Mouse (Mus musculus) CH12.LX (cell line): ENCODE measurements around the gene Slc39a10. TPM values are rescaled to one million over a fixed set of nuclear protein-coding genes. Genes with fewer than 3 reads are reported as not detected.

Experiments used
- DNase-seq: peaks from one replicate; pipeline ENCODE4 v3.0.0-alpha.2; 2013; ENCODE audit errors: extremely low read depth
- H3K27ac ChIP-seq: 2 replicates; pipeline ENCODE4 v1.5.1; 2012; ENCODE audit warnings: low read depth, mild to moderate bottlenecking, control low read depth, moderate library complexity; ENCODE audit not compliant: insufficient read depth
- H3K27me3 ChIP-seq: replicated peaks from 2 replicates; pipeline ENCODE3; 2012; ENCODE audit warnings: inconsistent platforms
- H3K36me3 ChIP-seq, 2 experiments: replicated peaks in 1 of 2; 2 replicates each; pipeline versions ENCODE3 to v1.6.1; 2012; ENCODE audit warnings: inconsistent platforms in 1 of 2, low read length in 1 of 2, mild to moderate bottlenecking in 1 of 2, mixed read lengths in 1 of 2, moderate library complexity in 1 of 2; ENCODE audit not compliant: control insufficient read depth in 1 of 2, insufficient read depth in 1 of 2
- H3K4me1 ChIP-seq, 2 experiments: 2 replicates each; pipeline ENCODE4 v1.6.1; 2012; ENCODE audit warnings: inconsistent platforms in 1 of 2, moderate library complexity in 1 of 2; ENCODE audit not compliant: insufficient read depth in 2 of 2, control insufficient read depth in 1 of 2
- H3K4me2 ChIP-seq: 2 replicates; pipeline ENCODE4 v1.6.1; 2012; ENCODE audit warnings: low read depth, mild to moderate bottlenecking, control low read depth; ENCODE audit not compliant: poor library complexity, insufficient read depth, severe bottlenecking
- H3K4me3 ChIP-seq, 3 experiments: fragments of 150-350 bp in 1 of 3; sonication (generic) in 1 of 3; replicated peaks in 1 of 3; 2 replicates each; pipeline versions ENCODE3 to v1.5.1; 2011 to 2012; ENCODE audit warnings: low read depth in 2 of 3, low read length in 2 of 3, mild to moderate bottlenecking in 2 of 3, moderate library complexity in 2 of 3, control low read depth in 1 of 3, improper control_type of control experiment in 1 of 3, inconsistent platforms in 1 of 3, mixed read lengths in 1 of 3; ENCODE audit not compliant: poor library complexity in 1 of 3
- H3K79me2 ChIP-seq: replicated peaks from 2 replicates; pipeline ENCODE4 v1.6.1; 2012; ENCODE audit warnings: mild to moderate bottlenecking, moderate library complexity; ENCODE audit not compliant: control insufficient read depth, poor library complexity, insufficient read depth, severe bottlenecking; ENCODE audit errors: extremely low read depth
- H3K9ac ChIP-seq: 2 replicates; pipeline ENCODE4 v1.6.1; 2012; ENCODE audit warnings: low read depth, mild to moderate bottlenecking, control low read depth, moderate library complexity; ENCODE audit not compliant: insufficient read depth
- H3K9me3 ChIP-seq: replicated peaks from 2 replicates; pipeline ENCODE3; 2012; ENCODE audit warnings: low read length, inconsistent platforms, mixed read lengths
- CHD1 ChIP-seq: IDR thresholded peaks from 2 replicates; pipeline ENCODE4 v1.6.1; 2012; ENCODE audit warnings: low read depth, low read length, improper control_type of control experiment, inconsistent platforms
- ELF1 ChIP-seq: IDR thresholded peaks from 2 replicates; pipeline ENCODE4 v1.6.1; 2014; ENCODE audit warnings: low read depth, mild to moderate bottlenecking, inconsistent platforms, low read length, improper control_type of control experiment
- JUN ChIP-seq: IDR thresholded peaks from 2 replicates; pipeline ENCODE4 v1.6.1; 2011; ENCODE audit warnings: low read depth, mild to moderate bottlenecking, low read length, improper control_type of control experiment, moderate library complexity; ENCODE audit not compliant: insufficient read depth
- JUND ChIP-seq: conservative IDR thresholded peaks from 2 replicates; pipeline ENCODE4 v1.6.1; 2011; ENCODE audit warnings: low read depth, low read length, improper control_type of control experiment
- MAFK ChIP-seq: IDR thresholded peaks from 2 replicates; pipeline ENCODE4 v1.6.1; 2011; ENCODE audit warnings: low read length, improper control_type of control experiment; ENCODE audit not compliant: insufficient replicate concordance
- MEF2A ChIP-seq: IDR thresholded peaks from 2 replicates; pipeline ENCODE4 v1.6.1; 2014; ENCODE audit warnings: low read depth, mild to moderate bottlenecking, inconsistent platforms, low read length, improper control_type of control experiment, borderline replicate concordance
- NELFE ChIP-seq: IDR thresholded peaks from 2 replicates; pipeline ENCODE4 v1.6.1; 2011; ENCODE audit warnings: low read depth, low read length, improper control_type of control experiment
- POLR2A ChIP-seq: IDR thresholded peaks from 2 replicates; pipeline ENCODE4 v1.6.1; 2011; ENCODE audit warnings: low read depth, mild to moderate bottlenecking, improper control_type of control experiment, low read length
- POLR2AphosphoS2 ChIP-seq: IDR thresholded peaks from 2 replicates; pipeline ENCODE4 v1.6.1; 2011; ENCODE audit warnings: low read depth, low read length, improper control_type of control experiment
- RCOR1 ChIP-seq: conservative IDR thresholded peaks from 2 replicates; pipeline ENCODE4 v1.6.1; 2012; ENCODE audit warnings: low read depth, mild to moderate bottlenecking, inconsistent platforms, low read length, improper control_type of control experiment
- UBTF ChIP-seq: IDR thresholded peaks from 2 replicates; pipeline ENCODE4 v1.6.1; 2012; ENCODE audit warnings: low read depth, mild to moderate bottlenecking, inconsistent platforms, low read length, improper control_type of control experiment, moderate library complexity
- ZC3H11A ChIP-seq: IDR thresholded peaks from 2 replicates; pipeline ENCODE4 v1.6.1; 2012; ENCODE audit warnings: low read depth, mild to moderate bottlenecking, inconsistent platforms, low read length, improper control_type of control experiment
- ZKSCAN1 ChIP-seq: IDR thresholded peaks from 2 replicates; pipeline ENCODE4 v1.6.1; 2012; ENCODE audit warnings: low read depth, inconsistent platforms, low read length, improper control_type of control experiment, borderline replicate concordance
- ZNF384 ChIP-seq: IDR thresholded peaks from 2 replicates; pipeline ENCODE4 v1.6.1; 2012; ENCODE audit warnings: low read depth, low read length, improper control_type of control experiment, inconsistent platforms
- dilution Hi-C: fragments of 300-500 bp; cut with MboI; formaldehyde crosslinking; loops from 2 replicates; pipeline ENCODE4 v1.14.3; 2020; ENCODE audit warnings: low sequenced_read_pairs; ENCODE audit not compliant: extremely low pct_unique_long_range_greater_than_20kb, extremely low pct_ligation_motif_present
- in situ Hi-C: fragments of 300-500 bp; cut with MboI; formaldehyde crosslinking; loops from 3 replicates; pipeline ENCODE4 v1.14.3; 2019; ENCODE audit warnings: low sequenced_read_pairs, low pct_ligation_motif_present, low pct_unique_long_range_greater_than_20kb, mixed read lengths
- polyA plus RNA-seq: library from polyadenylated mRNA; unstranded; fragments of >175 nt; gene quantifications from 2 replicates; pipeline ENCODE4 v1.2.1, GENCODE M21; 2012; ENCODE audit warnings: low read depth; ENCODE audit not compliant: insufficient read length
- total RNA-seq, 2 experiments: library from RNA; depleted of rRNA; stranded (reverse); fragments of 300-350 nt in 1 of 2; fragments of >200 nt in 1 of 2; gene quantifications; 2 replicates each; pipeline ENCODE4 v1.2.3; 2012 to 2014

Slc39a10 gene
- total and polyA plus RNA-seq, 3 experiments = 7.3 to 14.2 (median 11.0) TPM

- TF ChIP-seq ELF1 (no peak), ZC3H11A (no peak), NELFE (peak; percentile 70), MAFK (no peak), JUND (no peak), RCOR1 (no peak)
Measured at GRCm38 (mm10) chr1:46852600-46853272, 39.9 kb downstream of the Slc39a10 start (continued).

DNA sequence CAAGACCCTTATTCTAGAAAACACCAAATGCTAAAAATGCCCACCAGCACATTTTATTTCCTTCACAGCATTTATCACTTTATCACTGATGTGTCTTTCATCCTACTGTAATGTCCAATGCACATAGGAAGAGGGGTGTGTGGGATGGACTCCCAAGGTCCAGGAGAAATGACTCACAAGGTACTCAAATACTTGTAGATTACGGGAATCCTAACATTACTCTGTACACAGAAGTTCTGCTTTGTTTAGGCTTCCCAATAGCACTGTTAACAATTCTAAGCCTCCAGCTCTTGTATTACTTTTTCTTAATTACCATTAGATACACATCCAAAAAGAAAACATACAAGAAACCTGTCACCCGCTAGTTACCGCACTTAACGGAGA, 40.4 kb downstream of the Slc39a10 start:
- DNase-seq = no peak
- in situ Hi-C loops = loop anchor here (10.0 kb wide), 1 partner anchor 73 kb away; no protein-coding TSS in a partner anchor
- Histone ChIP-seq H3K4me2 (peak overlapping the region; percentile 63; the same call in 1 of the 2 replicates), H3K4me3 (peak overlapping the region; percentile 79 to 90 (median 87)), H3K36me3 (no peaks in the 10 kb centered on the region), H3K79me2 (peaks cover 5% of the 10 kb centered on the region; the same call in 1 of the 2 replicates), H3K27me3 (no peaks in the 10 kb centered on the region), H3K9me3 (no peaks in the 10 kb centered on the region), H3K4me1 (peaks cover 3 to 32% of the 10 kb centered on the region in 2 experiments; a peak in 3 of 4 replicates), H3K27ac (peak overlapping the region; percentile 83; the same call in 1 of the 2 replicates), H3K9ac (peak overlapping the region; percentile 93)
- dilution Hi-C loops = no loop called here
- TF ChIP-seq MEF2A (no peak), CHD1 (no peak; the same call in 1 of the 2 replicates), POLR2AphosphoS2 (0 out of 2 replicates have a peak, but pooled peaks have one; percentile 46)

GRCm38 (mm10) chr1:46851586-46851985, 41.1 kb downstream of the Slc39a10 start:
- DNase-seq = no peak

More at GRCm38 (mm10) chr1:46851586-46851985, 41.1 kb downstream of the Slc39a10 start:
- in situ Hi-C loops = loop anchor here (10.0 kb wide), 1 partner anchor 73 kb away; no protein-coding TSS in a partner anchor
- dilution Hi-C loops = no loop called here
- no peaks in the 10 kb centered on the region for H3K36me3 ChIP-seq
- peaks cover 5% of the 10 kb centered on the region; the same call in 1 of the 2 replicates for H3K79me2 ChIP-seq
- H3K4me1 ChIP-seq = peaks cover 3 to 25% of the 10 kb centered on the region in 2 experiments; a peak in 3 of 4 replicates
- H3K27ac ChIP-seq = no peak overlapping the region
- peak overlapping the region; percentile 93; the same call in 1 of the 2 replicates for H3K9ac ChIP-seq
- no peak for TF ChIP-seq CHD1
- TF ChIP-seq JUN = no peak
- no peak for TF ChIP-seq ZNF384
- TF ChIP-seq MAFK = no peak
- no peak for TF ChIP-seq NELFE
- TF ChIP-seq ZC3H11A = no peak
- no peak for TF ChIP-seq UBTF
- TF ChIP-seq ZKSCAN1 = no peak
- no peak for TF ChIP-seq POLR2A
- H3K9me3 ChIP-seq = no peaks in the 10 kb centered on the region
- H3K4me3 ChIP-seq = peak overlapping the region; percentile 8 to 87 (median 79)
- peak overlapping the region; percentile 62 for H3K4me2 ChIP-seq
- no peaks in the 10 kb centered on the region for H3K27me3 ChIP-seq
